Mouse (Mus musculus) bone marrow, adult 2 months (tissue): Measurements from ENCODE around the gene Rars. TPM values are rescaled to one million over a fixed set of nuclear protein-coding genes. Genes with fewer than 3 reads are reported as not detected.
A peak's percentile ranks its signal among the peaks of the same experiment; 100 is the strongest.

Experiments used
- H3K27ac ChIP-seq: fragments of 200-500 bp; 2 replicates; pipeline ENCODE4 v1.5.1; 2012; ENCODE audit warnings: low read depth, mild to moderate bottlenecking, control low read depth, inconsistent platforms, low read length; ENCODE audit not compliant: control insufficient read depth, poor library complexity, insufficient read depth
- H3K4me1 ChIP-seq: fragments of 200-500 bp; 2 replicates; pipeline ENCODE4 v1.6.1; 2011; ENCODE audit warnings: low read length; ENCODE audit not compliant: control insufficient read depth, insufficient read depth
- H3K4me3 ChIP-seq: fragments of 200-500 bp; replicated peaks from 2 replicates; pipeline ENCODE3; 2011; ENCODE audit warnings: mild to moderate bottlenecking, low read depth, low read length, control low read depth; ENCODE audit not compliant: control insufficient read depth
- CTCF ChIP-seq: fragments of 200-500 bp; IDR thresholded peaks from 2 replicates; pipeline ENCODE4 v1.5.1; 2011; ENCODE audit warnings: low read length, control low read depth; ENCODE audit not compliant: control insufficient read depth, insufficient read depth
- POLR2A ChIP-seq: fragments of 200-500 bp; IDR thresholded peaks from 2 replicates; pipeline ENCODE4 v1.6.1; 2011; ENCODE audit warnings: low read depth, mild to moderate bottlenecking, control low read depth, low read length, borderline replicate concordance; ENCODE audit not compliant: control insufficient read depth
- WGBS: fragments of 180-500 bp; shearing (Covaris S2); methylation state at CpG from one replicate; pipeline ENCODE4 v1.1.7; 2018; 5-methylcytosine and 5-hydroxymethylcytosine counted together
- polyA plus RNA-seq: library from polyadenylated mRNA; stranded (reverse); fragments of >200 nt; gene quantifications from 2 replicates; pipeline ENCODE4 v1.2.4, GENCODE M21; 2011; ENCODE audit warnings: low replicate concordance; ENCODE audit not compliant: missing spikeins, insufficient read depth, insufficient read length

The Rars gene
- polyA plus RNA-seq, 1 experiment, result 44.1 TPM

DNA sequence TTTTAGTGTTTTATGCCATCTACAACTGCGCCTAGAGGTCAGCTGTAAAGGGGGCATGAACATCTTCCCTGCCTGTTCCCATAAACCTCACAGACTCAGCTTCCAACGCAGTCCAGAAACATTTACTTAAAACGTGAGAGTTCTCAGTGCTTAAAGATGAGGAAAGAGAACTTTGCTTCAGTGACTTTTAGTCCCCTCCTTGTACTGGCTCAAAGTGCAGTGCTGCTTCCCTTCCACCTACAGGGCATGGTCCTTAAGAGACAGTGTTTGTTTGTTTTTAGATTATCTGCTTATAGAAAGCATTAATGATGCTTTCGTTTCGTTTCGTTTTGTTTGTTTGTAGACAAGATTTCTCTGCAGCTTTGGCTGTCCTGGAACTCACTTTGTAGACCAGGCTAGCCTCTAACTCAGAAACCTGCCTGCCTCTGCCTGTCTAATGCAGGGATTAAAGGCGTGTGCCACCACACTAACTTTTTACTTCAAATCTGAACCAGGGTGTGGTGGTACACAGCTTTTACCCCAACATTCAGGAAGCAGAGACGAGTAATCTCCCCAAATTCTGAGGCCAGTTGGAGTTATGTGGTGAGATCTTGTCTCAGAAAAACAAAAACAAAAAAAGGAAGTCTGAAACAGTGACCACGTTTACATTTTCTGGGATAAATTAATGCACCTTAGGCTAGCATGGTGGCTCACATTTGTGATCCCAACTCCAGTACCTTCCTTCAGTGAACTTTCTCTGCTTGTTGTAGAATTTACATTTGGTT lies 63.4 kb downstream of the Rars start:
- H3K4me1 ChIP-seq, result peaks cover 1% of the 10 kb centered on the region; the same call in 1 of the 2 replicates
- no peak overlapping the region for H3K27ac ChIP-seq
- 36% methylated on average over 9 of the region's 9 CpGs for WGBS

DNA sequence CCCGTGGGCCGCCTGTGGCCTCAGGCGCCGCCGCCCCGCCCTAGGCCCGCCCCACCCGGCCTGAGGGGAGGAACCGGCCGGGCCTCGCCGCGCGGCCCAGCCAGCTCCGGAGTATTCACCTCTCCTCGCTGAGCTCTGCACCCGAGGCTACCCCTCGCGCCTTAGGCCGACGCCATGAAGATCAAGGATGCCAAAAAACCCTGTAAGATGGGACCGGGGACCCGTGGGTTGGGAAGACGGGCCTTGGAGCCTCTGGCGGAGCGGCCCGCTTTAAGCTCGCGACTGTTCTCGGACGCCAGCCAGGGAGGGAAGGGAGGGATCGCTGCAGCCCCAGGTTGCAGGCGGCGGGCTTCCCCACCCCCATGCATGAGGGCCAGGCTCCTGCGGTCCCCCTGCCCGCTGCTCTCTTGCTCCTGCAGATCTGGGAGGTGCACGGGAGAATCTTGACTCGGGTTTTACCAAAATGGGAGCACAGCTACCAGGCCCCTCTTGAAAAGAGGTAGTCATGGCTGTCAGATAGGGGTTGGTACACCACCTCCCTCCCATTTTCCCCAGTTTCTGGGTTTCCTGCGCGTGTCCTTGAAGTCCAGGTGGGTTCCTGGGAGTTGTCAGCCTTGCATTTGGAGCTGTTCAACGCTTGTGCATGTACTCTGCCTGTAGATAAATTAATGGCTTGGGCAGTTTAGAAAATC lies 64.4 kb downstream of the Rars start:
- TF ChIP-seq CTCF (no peak), POLR2A (peak; percentile 52; the same call in 1 of the 2 replicates)
- Histone ChIP-seq H3K27ac (peak overlapping the region; percentile 76), H3K4me3 (peak overlapping the region; percentile 86), H3K4me1 (peaks cover 1% of the 10 kb centered on the region; the same call in 1 of the 2 replicates)
- WGBS, result under 1% methylated on average over 34 of the region's 41 CpGs

More for the DNA sequence above, 63.4 kb downstream of the Rars start:
- H3K4me3 ChIP-seq, result no peak overlapping the region
- TF ChIP-seq POLR2A (no peak), CTCF (no peak)

DNA sequence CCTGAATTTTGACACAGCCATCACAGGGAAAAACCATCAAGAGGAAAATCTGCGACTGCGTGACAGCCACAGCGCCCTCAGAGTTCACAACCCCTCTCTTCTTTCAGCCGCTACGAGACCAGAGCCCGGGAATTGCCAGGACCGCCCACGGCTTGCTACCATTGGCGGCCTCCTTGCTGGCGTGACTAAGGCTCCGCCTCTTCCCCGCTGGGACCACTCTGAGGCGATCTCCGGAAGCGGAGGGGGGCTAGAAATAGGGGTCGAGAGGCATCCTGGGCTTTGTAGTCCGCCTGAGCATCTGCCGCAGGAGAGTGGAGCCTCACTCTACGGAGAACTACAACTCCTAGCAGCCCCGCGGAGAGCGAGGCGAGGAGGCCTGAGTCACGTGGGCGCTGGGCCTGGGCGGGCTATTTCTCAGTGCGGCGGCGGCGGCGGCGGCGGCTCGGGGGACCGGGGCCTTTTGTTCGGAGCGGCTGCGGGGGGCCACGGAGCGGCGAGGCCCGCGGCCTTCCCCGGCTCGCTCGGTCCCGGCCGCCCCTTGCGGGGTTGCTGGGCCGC lies 65.0 kb downstream of the Rars start, which contains the start of gene Pank3:
Gene Pank3, plus strand, starts transcription at position 297 of the 558 bp plus-strand sequence.
- peak within 1 kb of the TSS; percentile 86 for H3K4me3 ChIP-seq
- H3K4me1 ChIP-seq, result peaks cover 1% of the 10 kb centered on the region; the same call in 1 of the 2 replicates
- under 1% methylated on average over 41 of the region's 50 CpGs for WGBS
- peak; percentile 32; the same call in 1 of the 2 replicates for TF ChIP-seq POLR2A
- TF ChIP-seq CTCF, result no peak
- peak within 1 kb of the TSS; percentile 76 for H3K27ac ChIP-seq

DNA sequence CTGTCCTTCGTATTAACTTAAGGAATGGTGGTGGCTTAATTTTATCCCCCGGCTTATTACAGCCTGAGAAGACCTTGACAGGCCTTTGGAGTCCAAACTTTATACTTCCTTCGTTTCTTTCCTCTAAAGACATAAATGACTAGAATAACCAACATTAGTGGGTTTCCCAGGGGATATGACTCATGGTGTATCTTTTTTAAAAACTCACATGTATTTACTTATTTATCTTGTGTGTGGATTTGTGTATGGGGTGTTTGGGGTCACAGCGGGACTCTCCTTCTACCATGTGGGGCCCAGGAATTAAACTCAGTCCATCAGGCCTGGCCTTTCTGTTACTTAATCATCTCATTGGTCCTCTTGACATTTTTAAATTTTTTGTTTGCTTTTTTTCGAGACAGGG lies 67.5 kb downstream of the Rars start:
- TF ChIP-seq POLR2A, result no peak
- no peak for TF ChIP-seq CTCF
- 84% methylated on average over 5 of the region's 5 CpGs for WGBS
- Histone ChIP-seq H3K4me3 (no peak overlapping the region), H3K27ac (no peak overlapping the region), H3K4me1 (peaks cover 1% of the 10 kb centered on the region; the same call in 1 of the 2 replicates)

DNA sequence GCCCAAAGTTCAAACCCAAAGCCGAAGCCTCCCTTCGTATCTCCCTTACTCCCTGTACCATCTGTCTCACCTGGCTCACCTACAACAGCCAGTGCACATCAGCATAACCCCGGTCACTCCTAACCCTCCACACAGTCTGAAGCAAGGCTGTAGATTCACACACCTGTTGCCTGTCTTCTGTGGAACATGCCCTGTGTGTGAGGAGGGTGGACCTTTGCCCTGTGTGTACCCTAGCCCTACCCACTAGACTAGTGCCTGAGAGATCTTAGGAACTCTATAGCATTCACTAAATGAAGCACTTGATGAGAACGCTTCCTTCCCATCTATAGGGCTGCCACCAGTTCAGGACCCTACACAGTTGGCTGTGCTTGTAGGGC lies 73.7 kb downstream of the Rars start:
- WGBS, result 84% methylated on average over 4 of the region's 4 CpGs
- H3K4me3 ChIP-seq, result no peak overlapping the region
- no peak overlapping the region for H3K27ac ChIP-seq
- no peaks in the 10 kb centered on the region; the same call in 1 of the 2 replicates for H3K4me1 ChIP-seq
- no peak for TF ChIP-seq CTCF

DNA sequence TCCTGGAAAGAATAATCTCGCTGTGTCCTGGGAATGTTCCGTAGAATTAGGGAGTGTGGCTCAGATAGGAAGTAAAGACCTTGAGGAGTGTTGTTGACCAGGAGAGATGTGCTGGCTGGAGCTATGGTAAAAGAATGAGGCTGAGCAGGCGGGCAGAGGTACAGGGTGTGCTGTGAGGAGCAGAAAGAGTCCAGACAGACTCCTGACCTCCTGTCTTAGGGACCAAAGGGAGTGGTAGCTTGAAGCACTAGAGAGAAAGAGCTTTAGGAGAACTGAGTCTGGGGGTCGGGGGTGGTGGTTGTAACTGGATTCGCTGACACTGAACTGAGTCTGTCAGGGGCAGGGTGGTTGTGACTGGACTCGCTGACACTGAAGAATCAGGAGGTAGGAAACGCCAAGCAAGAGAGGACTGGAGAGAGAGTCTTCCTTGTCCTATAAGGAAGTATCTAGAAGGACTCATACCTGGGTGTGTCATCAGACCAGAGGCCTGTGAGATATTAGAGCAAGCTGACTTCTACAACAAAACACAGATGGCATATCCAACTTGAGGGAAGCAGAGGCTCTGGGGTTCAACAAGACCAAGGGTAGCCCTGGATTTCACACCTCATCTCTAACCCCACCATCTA lies 74.2 kb downstream of the Rars start:
- no peak for TF ChIP-seq POLR2A
- TF ChIP-seq CTCF, result no peak
- Histone ChIP-seq H3K4me3 (no peak overlapping the region), H3K4me1 (no peaks in the 10 kb centered on the region; the same call in 1 of the 2 replicates), H3K27ac (no peak overlapping the region)
- WGBS, result 84% methylated on average over 7 of the region's 7 CpGs

Other genes starting within 250 kb of the Rars start
- gene Pank3, start 65.0 kb downstream of the Rars start, polyA plus RNA-seq, result 2.6 and 5.5 TPM in 2 replicates
- gene Fbll1, start 35.6 kb downstream of the Rars start, polyA plus RNA-seq, result not detected in 2 replicates
- 0.77 TPM in 1 of 2 replicates, not detected in the other for gene Wwc1, start 146.0 kb upstream of the Rars start, polyA plus RNA-seq